Mouse (Mus musculus): Measurements from ENCODE around the gene Rex1bd. TPM values are rescaled to one million over a fixed set of nuclear protein-coding genes. Genes with fewer than 3 reads are reported as not detected.

The Rex1bd gene
- polyA plus RNA-seq, 1 experiment: 347 TPM

DNA sequence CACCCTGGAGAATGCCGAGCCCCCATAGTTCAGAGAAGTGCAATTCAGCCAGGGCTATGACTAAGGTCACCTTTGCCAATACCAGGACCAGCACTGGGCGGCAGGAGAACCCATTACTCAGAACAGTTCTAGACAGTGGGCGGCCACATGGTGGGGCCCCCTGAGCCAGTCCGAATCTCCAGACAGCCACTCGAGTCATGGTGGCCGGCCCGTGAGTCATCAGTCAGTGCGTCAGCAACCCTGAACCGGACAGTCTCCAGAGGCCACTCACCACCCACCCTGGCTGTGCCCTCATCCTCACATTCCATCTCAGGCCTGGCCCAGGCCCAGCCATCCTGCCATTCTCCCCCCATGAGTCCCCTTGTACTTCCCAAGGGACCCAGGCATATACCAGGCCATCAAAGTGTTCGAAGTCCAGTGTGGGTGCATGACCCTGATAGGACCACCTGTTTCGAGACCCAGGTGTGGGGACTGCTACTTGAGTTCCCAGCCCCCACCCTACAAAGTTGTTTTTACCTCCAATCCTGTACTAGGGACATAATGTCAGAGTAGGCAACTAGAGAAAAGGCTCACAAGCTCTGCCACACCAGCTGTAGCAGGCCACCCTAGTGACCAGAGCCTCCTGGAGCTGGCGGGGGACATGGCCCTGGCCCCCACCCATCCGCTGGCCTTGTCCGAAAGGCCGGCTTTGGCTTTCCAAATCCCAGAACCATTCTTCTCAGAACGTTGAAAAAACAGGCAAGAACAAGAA is 44.6 kb downstream of the Rex1bd start:
- TF ChIP-seq GATA1 (IDR thresholded peaks at IDR 0.05; ENCODE audit: low read length): no peak

- TF ChIP-seq GATA1 (IDR thresholded peaks at IDR 0.05; ENCODE audit: low read length): no peak
Measured at GRCm38 (mm10) chr8:70460606-70461005, 45.9 kb downstream of the Rex1bd start.

GRCm38 (mm10) chr8:70460199-70460598 is 46.4 kb downstream of the Rex1bd start:
- TF ChIP-seq GATA1 (IDR thresholded peaks at IDR 0.05; ENCODE audit: low read length): no peak

GRCm38 (mm10) chr8:70459636-70460035 is 46.9 kb downstream of the Rex1bd start:
- TF ChIP-seq GATA1 (IDR thresholded peaks at IDR 0.05; ENCODE audit: low read length): no peak

DNA sequence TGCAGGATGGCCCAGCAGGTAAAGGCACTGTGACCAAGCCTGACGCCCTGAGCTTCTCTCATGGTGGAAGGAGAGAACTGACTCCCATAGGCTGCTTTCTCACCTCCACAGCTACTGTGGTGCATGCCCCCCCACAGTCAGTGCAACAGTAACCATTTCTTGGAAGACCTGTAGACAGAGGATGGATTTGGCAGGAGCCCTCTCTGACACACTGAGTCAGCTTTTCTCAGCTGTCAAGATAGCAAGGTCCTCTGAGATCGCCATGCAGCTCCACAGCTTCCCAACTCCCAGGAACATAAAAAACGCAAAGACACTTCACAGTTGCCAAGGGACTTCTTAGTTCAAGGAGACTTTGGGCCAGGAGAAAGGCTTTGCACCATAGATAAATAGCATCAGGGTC is 48.1 kb downstream of the Rex1bd start:
- TF ChIP-seq GATA1 (IDR thresholded peaks at IDR 0.05; ENCODE audit: low read length): no peak

DNA sequence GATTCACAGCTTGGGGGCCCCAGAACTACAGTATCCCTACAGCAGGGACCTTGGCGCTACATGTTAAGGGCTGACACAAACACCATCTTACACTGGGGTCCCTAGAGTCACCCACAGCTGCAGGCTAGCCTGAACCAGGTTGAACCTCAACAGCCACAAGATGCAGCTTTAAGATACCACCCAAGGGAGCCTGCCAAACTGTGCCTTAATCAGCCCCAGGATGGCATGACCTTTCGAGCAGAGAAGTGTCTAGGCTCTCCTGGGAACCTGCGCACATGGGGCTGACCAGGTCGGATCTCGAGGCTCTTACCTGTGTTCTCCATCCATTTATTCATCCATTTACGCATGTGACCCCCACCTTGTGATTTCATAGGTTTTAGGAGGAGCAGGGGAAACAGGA is 48.7 kb downstream of the Rex1bd start:
- TF ChIP-seq GATA1 (IDR thresholded peaks at IDR 0.05; ENCODE audit: low read length): no peak

GRCm38 (mm10) chr8:70456996-70457395 is 49.6 kb downstream of the Rex1bd start:
- TF ChIP-seq GATA1 (IDR thresholded peaks at IDR 0.05; ENCODE audit: low read length): no peak

Other genes with a start within 250 kb of the Rex1bd start
- 34.3 and 37.1 TPM in 2 replicates for gene Homer3, start 223.9 kb downstream of the Rex1bd start, polyA plus RNA-seq (2012)
- gene Ddx49, start 204.3 kb downstream of the Rex1bd start, polyA plus RNA-seq (2012): 41.5 and 54.5 TPM in 2 replicates
- gene Cope, start 204.2 kb downstream of the Rex1bd start, polyA plus RNA-seq (2012): 311 and 375 TPM in 2 replicates
- not detected in 2 replicates for gene Cers1, start 191.0 kb downstream of the Rex1bd start, polyA plus RNA-seq (2012)
- gene Gdf1, start 176.9 kb downstream of the Rex1bd start, polyA plus RNA-seq (2012): not detected in 2 replicates
- 126 and 139 TPM in 2 replicates for gene Upf1, start 153.5 kb downstream of the Rex1bd start, polyA plus RNA-seq (2012)
- gene Comp, start 133.2 kb downstream of the Rex1bd start, polyA plus RNA-seq (2012): 0.28 and 0.29 TPM in 2 replicates
- gene Crtc1, start 67.2 kb downstream of the Rex1bd start, polyA plus RNA-seq (2012): 25.8 and 29.6 TPM in 2 replicates
- 10.0 and 10.8 TPM in 2 replicates for gene Klhl26, start 29.8 kb downstream of the Rex1bd start, polyA plus RNA-seq (2012)
- gene Tmem59l, start 19.4 kb downstream of the Rex1bd start, polyA plus RNA-seq (2012): not detected in 2 replicates
- gene Crlf1, start 13.6 kb downstream of the Rex1bd start, polyA plus RNA-seq (2012): not detected in 2 replicates
- gene Uba52, start 4.0 kb upstream of the Rex1bd start, polyA plus RNA-seq (2012): 421 and 1,202 TPM in 2 replicates
- 1,137 and 1,401 TPM in 2 replicates for gene Fkbp8, start 21.0 kb upstream of the Rex1bd start, polyA plus RNA-seq (2012)
- 41.4 and 54.9 TPM in 2 replicates for gene Kxd1, start 21.2 kb upstream of the Rex1bd start, polyA plus RNA-seq (2012)
- 50.0 and 51.6 TPM in 2 replicates for gene Ell, start 32.7 kb upstream of the Rex1bd start, polyA plus RNA-seq (2012)
- 184 and 204 TPM in 2 replicates for gene Isyna1, start 87.6 kb upstream of the Rex1bd start, polyA plus RNA-seq (2012)
- gene Ssbp4, start 102.1 kb upstream of the Rex1bd start, polyA plus RNA-seq (2012): 968 and 1,213 TPM in 2 replicates
- gene Lrrc25, start 109.4 kb upstream of the Rex1bd start, polyA plus RNA-seq (2012): 0.08 and 0.13 TPM in 2 replicates
- 0.05 TPM in 1 of 2 replicates, not detected in the other for gene Gdf15, start 125.7 kb upstream of the Rex1bd start, polyA plus RNA-seq (2012)
- gene Pgpep1, start 153.6 kb upstream of the Rex1bd start, polyA plus RNA-seq (2012): 3.7 and 5.0 TPM in 2 replicates
- gene Lsm4, start 166.5 kb upstream of the Rex1bd start, polyA plus RNA-seq (2012): 887 and 1,189 TPM in 2 replicates
- 173 and 232 TPM in 2 replicates for gene Jund, start 192.2 kb upstream of the Rex1bd start, polyA plus RNA-seq (2012)
- not detected in 2 replicates for gene Iqcn, start 196.7 kb upstream of the Rex1bd start, polyA plus RNA-seq (2012)
- not detected in 2 replicates for gene Gm3336, start 211.8 kb upstream of the Rex1bd start, polyA plus RNA-seq (2012)
- 0.81 and 1.2 TPM in 2 replicates for gene Pde4c, start 217.0 kb upstream of the Rex1bd start, polyA plus RNA-seq (2012)
- gene Rab3a, start 247.9 kb upstream of the Rex1bd start, polyA plus RNA-seq (2012): 21.8 and 26.1 TPM in 2 replicates

Measured in G1E-ER4 (cell line).